Mouse (Mus musculus) hindbrain, embryonic 13.5 days (tissue): ENCODE measurements around the gene Ckap2l. TPM values are rescaled to one million over a fixed set of nuclear protein-coding genes. Genes with fewer than 3 reads are reported as not detected.
A peak's percentile ranks its signal among the peaks of the same experiment; 100 is the strongest.

Experiments
- ATAC-seq: fragments of 200-750 bp; cut with Nextera tagmentation; 2 replicates; pipeline ENCODE4 v1.8.0; 2017; ENCODE audit warnings: moderate TSS enrichment; ENCODE audit not compliant: low FRiP score
- H3K27ac ChIP-seq: fragments of 300-500 bp; sonication (generic); 2 replicates; pipeline ENCODE4 v1.5.1; 2015; ENCODE audit warnings: inconsistent platforms, mild to moderate bottlenecking, moderate library complexity
- H3K27me3 ChIP-seq: fragments of 300-500 bp; sonication (generic); 2 replicates; pipeline ENCODE4 v1.6.1; 2015; ENCODE audit warnings: mild to moderate bottlenecking, inconsistent platforms
- H3K36me3 ChIP-seq: fragments of 300-500 bp; sonication (generic); 2 replicates; pipeline ENCODE4 v1.6.1; 2015; ENCODE audit warnings: mild to moderate bottlenecking, inconsistent platforms
- H3K4me1 ChIP-seq: fragments of 300-500 bp; sonication (generic); replicated peaks from 2 replicates; pipeline ENCODE4 v1.6.1; 2015; ENCODE audit warnings: inconsistent platforms
- H3K4me2 ChIP-seq: fragments of 300-500 bp; sonication (generic); 2 replicates; pipeline ENCODE4 v1.6.1; 2015; ENCODE audit warnings: inconsistent platforms, mild to moderate bottlenecking, moderate library complexity
- H3K4me3 ChIP-seq: fragments of 300-500 bp; sonication (generic); 2 replicates; pipeline ENCODE4 v1.5.1; 2015; ENCODE audit warnings: mild to moderate bottlenecking, inconsistent platforms
- H3K9ac ChIP-seq: fragments of 300-500 bp; sonication (generic); 2 replicates; pipeline ENCODE4 v1.6.1; 2015; ENCODE audit warnings: mild to moderate bottlenecking, inconsistent platforms
- H3K9me3 ChIP-seq: fragments of 300-500 bp; sonication (generic); 2 replicates; pipeline ENCODE4 v1.6.1; 2016; ENCODE audit warnings: inconsistent platforms
- WGBS: fragments of 180-500 bp; shearing (Covaris S2); methylation state at CpG from one replicate; pipeline ENCODE4 v1.1.7; 2015; 5-methylcytosine and 5-hydroxymethylcytosine counted together
- polyA plus RNA-seq: library from polyadenylated mRNA; unstranded; fragments of >200 nt; fragmentation: Nextera tagmentation; extraction: Ambion mirVana; gene quantifications from 2 replicates; pipeline ENCODE4 v1.2.1, GENCODE M21; 2015

Ckap2l gene
- polyA plus RNA-seq, 1 experiment from 2014 or later: 10.1 TPM

DNA sequence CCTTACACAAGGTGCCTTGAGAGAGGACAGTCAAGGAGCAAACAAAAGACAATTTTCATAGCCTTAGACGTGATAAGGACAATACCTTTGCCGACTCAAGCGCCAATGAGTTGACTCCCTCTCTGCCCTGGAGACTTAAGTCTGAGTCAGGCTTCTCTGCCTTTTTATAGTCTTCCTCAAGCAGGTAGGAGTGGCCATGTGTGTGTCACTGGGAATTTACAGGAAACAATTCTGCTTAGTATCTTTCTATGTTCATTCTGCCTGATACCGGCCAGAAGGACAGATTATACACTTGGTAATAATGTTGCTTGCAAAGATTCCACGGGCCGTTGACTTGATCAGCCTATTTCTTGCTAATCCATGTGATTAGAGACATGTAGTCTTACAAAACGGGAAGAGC, 12.8 kb upstream of the Ckap2l start, which contains the start of gene Il1a:
Il1a (minus strand) TSS at position 137 of the 400 bp plus-strand sequence.
- H3K4me3 ChIP-seq: no peak within 1 kb of the TSS
- no peaks in the 10 kb centered on the region for H3K9me3 ChIP-seq
- 89% methylated on average over 7 of the region's 7 CpGs for WGBS
- no peaks in the 10 kb centered on the region for H3K27me3 ChIP-seq
- H3K4me2 ChIP-seq: no peak within 1 kb of the TSS
- H3K27ac ChIP-seq: no peak within 1 kb of the TSS
- H3K36me3 ChIP-seq: no peaks in the 10 kb centered on the region
- H3K4me1 ChIP-seq: no peaks in the 10 kb centered on the region
- H3K9ac ChIP-seq: no peak within 1 kb of the TSS
- ATAC-seq: no peak

DNA sequence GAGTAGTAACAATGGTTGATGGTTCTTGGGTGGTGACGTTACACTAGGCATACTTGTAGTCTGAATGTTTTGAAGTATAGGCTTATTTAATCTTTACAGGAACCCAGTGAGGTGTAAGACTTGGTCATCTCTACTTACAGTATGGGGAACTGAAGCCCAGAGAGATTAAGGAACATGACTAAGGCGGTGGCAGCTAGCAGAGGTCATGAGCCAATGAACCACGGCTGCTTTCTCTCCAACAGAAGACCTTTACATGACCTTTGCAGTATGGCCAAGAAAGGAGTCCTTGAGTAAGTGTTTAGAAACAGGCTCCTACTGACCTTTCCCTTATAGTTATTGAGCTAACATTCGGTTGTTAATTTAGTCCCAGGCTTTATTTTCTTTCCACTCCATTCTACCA, 9.0 kb upstream of the Ckap2l start:
- Histone ChIP-seq H3K9ac (no peak overlapping the region), H3K4me1 (no peaks in the 10 kb centered on the region), H3K27me3 (no peaks in the 10 kb centered on the region), H3K36me3 (no peaks in the 10 kb centered on the region), H3K4me3 (no peak overlapping the region), H3K9me3 (no peaks in the 10 kb centered on the region), H3K27ac (no peak overlapping the region), H3K4me2 (no peak overlapping the region)
- no peak for ATAC-seq
- 77% methylated on average over 4 of the region's 4 CpGs for WGBS

DNA sequence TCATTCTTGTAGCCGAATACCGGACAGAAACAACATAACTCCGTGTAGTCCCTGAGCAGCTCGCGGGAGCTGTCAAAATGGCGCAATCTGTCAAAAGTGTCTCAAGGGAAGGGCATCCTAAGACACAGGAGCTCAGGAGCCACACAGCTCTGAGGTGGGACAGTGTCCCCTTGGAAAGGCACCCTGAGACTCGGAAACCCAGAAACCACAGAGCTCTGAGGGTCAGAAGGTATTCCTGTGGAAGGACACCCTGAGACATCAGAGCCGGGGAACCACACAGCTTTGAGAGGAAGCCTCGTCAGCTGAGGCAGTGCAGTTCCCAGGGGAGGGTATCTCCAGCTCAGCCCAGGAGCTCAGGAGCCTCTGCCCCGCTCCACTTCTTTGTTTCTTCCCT, 574 bp upstream of the Ckap2l start:
- ATAC-seq: peak; percentile 86
- Histone ChIP-seq H3K4me2 (peak overlapping the region; percentile 77), H3K4me1 (peaks cover 15% of the 10 kb centered on the region), H3K36me3 (no peaks in the 10 kb centered on the region), H3K9me3 (no peaks in the 10 kb centered on the region), H3K27me3 (no peaks in the 10 kb centered on the region), H3K4me3 (peak overlapping the region; percentile 72), H3K9ac (peak overlapping the region; percentile 85), H3K27ac (peak overlapping the region; percentile 97)
- 3% methylated on average over 10 of the region's 10 CpGs for WGBS

DNA sequence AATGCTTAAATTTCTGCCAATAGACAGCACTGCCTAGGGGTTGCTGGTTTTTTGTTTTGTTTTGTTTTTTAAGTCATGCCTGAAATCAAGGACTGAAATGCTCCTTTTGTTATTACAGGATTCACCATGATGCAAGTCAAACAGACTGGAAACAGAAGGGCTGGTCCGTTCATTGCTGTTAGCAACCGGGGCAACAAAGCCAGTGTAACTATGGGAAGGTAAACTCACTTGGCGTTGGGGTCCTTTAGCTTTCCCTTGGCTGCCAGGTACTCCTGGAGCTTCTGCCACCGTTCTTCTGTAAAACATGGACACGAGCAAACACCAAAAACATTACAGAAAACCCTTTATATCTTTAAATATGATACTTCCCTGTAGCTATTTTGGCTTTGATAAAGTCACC, 926 bp downstream of the Ckap2l start:
- no peak for ATAC-seq
- no peaks in the 10 kb centered on the region for H3K36me3 ChIP-seq
- H3K9ac ChIP-seq: peak overlapping the region; percentile 74; the same call in 1 of the 2 replicates
- peak overlapping the region; percentile 72 for H3K4me3 ChIP-seq
- no peaks in the 10 kb centered on the region for H3K27me3 ChIP-seq
- H3K4me1 ChIP-seq: peaks cover 15% of the 10 kb centered on the region
- H3K9me3 ChIP-seq: no peaks in the 10 kb centered on the region
- WGBS: 54% methylated on average over 5 of the region's 5 CpGs
- no peak overlapping the region for H3K27ac ChIP-seq
- H3K4me2 ChIP-seq: peak overlapping the region; percentile 84

DNA sequence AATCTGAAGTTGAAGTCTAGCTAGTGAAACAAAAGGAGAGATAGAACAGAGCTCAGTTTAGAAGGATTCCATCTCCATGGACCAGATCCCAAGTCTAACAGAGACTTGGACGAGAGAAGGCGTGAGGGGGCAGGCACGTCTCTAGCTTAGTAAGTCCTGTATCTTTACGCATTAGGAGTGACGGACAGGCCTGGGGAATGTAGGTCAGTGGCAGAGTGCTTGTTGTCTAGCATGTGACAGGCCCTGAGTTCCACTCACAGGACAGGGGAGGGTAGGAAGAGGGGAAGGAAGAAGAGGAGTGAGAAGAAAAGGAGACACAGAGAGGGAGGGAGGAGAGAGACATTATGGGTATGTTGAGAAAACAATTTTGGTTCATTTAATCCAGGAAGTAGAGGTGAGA, 1.9 kb downstream of the Ckap2l start:
- Histone ChIP-seq H3K9me3 (no peaks in the 10 kb centered on the region), H3K9ac (no peak overlapping the region), H3K4me3 (no peak overlapping the region), H3K4me1 (peaks cover 15% of the 10 kb centered on the region), H3K4me2 (no peak overlapping the region), H3K36me3 (no peaks in the 10 kb centered on the region), H3K27ac (no peak overlapping the region), H3K27me3 (no peaks in the 10 kb centered on the region)
- WGBS: 98% methylated on average over 5 of the region's 5 CpGs
- ATAC-seq: no peak

DNA sequence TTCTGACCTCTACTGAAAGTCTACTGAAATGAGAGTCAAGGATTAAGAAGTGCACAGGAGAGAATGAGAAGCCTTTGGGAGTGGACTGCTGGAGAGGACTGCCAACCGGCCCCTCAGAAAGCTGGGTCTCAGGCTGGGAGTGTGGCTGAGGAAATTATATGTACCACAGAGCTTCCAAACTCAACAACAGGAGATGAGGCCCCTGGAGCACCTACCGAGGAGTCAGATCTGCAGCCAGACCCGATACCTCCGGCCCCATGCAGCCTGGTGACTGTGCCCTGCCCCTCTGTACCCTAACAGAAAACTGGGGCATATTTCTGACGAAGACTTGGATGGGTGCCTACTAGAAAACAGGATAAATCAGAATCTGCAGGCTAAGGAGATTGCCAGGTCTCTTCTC, 23.2 kb downstream of the Ckap2l start:
- no peak overlapping the region for H3K4me3 ChIP-seq
- H3K4me1 ChIP-seq: no peaks in the 10 kb centered on the region
- H3K27ac ChIP-seq: no peak overlapping the region
- no peak overlapping the region for H3K4me2 ChIP-seq
- no peaks in the 10 kb centered on the region for H3K27me3 ChIP-seq
- H3K36me3 ChIP-seq: peaks cover 41% of the 10 kb centered on the region
- no peaks in the 10 kb centered on the region for H3K9me3 ChIP-seq
- ATAC-seq: no peak
- 95% methylated on average over 5 of the region's 5 CpGs for WGBS
- no peak overlapping the region for H3K9ac ChIP-seq

DNA sequence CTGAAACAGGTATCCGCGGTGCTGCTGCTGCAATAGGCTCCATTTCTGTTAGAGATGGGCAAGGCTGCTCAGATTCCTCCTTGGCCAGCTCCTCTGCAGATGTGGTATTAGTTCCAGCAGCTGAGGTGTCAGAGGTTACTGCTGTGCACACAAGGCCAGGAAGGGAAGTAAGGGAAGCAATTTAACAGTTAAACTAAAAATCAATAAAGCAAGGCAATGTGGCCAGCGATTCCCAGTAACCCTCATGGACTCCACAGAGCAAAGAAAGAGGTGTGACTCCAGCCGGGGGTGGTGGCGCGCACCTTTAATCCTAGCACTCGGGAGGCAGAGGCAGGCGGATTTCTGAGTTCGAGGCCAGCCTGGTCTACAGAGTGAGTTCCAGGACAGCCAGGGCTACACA, 26.4 kb downstream of the Ckap2l start:
- no peak overlapping the region for H3K4me2 ChIP-seq
- H3K27ac ChIP-seq: no peak overlapping the region
- H3K27me3 ChIP-seq: no peaks in the 10 kb centered on the region
- no peak overlapping the region for H3K4me3 ChIP-seq
- WGBS: 93% methylated on average over 9 of the region's 9 CpGs
- H3K9ac ChIP-seq: no peak overlapping the region
- no peaks in the 10 kb centered on the region for H3K4me1 ChIP-seq
- ATAC-seq: no peak
- peaks cover 56% of the 10 kb centered on the region for H3K36me3 ChIP-seq
- H3K9me3 ChIP-seq: no peaks in the 10 kb centered on the region

DNA sequence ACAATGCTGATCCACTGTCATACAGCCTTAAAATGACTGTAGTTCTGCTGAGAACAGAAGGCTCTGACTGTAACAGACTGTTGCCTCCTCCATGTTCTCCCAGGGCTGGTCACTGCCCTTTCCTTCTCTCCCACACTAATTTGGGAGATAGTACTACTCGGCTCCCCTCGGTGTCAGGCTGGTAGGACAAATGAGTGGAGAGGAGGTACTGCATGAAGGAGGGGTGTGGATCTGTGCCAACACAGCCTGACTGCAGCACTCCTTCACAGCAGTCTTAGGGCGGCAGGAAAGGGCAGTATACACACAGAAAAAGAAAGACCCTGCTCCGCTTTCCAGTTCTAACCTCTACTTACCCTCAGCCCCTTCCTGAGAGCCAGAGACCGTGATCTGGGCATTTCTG, 27.0 kb downstream of the Ckap2l start:
- 94% methylated on average over 5 of the region's 5 CpGs for WGBS
- Histone ChIP-seq H3K4me1 (no peaks in the 10 kb centered on the region), H3K36me3 (peaks cover 56% of the 10 kb centered on the region), H3K4me2 (no peak overlapping the region), H3K4me3 (no peak overlapping the region), H3K27me3 (no peaks in the 10 kb centered on the region), H3K27ac (no peak overlapping the region), H3K9me3 (no peaks in the 10 kb centered on the region), H3K9ac (no peak overlapping the region)
- no peak for ATAC-seq

DNA sequence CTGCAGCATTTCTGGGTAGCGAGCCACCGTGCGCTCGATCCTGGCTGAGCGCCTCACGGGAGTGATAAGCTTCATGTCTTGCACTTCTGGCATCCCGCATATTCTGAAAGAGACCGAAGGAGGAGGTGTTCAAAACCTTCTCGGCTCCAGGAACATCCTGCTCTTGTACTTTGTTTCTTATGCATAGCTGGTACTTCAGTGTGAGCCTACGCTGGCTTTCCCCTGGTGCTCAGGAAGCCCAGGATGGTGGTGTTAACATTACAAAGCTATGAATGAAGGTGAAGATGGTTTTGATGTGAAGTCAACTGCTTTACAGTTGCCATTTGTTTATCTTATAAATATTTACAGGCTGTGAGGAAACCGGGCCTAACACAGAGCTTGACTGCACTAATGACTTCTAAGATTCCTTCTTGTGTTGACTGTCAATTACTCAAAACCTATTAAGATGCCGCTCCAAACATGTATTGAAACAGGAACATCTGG, 27.8 kb downstream of the Ckap2l start:
- Histone ChIP-seq H3K4me1 (no peaks in the 10 kb centered on the region), H3K4me3 (no peak overlapping the region), H3K27me3 (no peaks in the 10 kb centered on the region), H3K36me3 (peaks cover 52% of the 10 kb centered on the region), H3K4me2 (no peak overlapping the region), H3K9ac (no peak overlapping the region), H3K27ac (no peak overlapping the region), H3K9me3 (no peaks in the 10 kb centered on the region)
- WGBS: 95% methylated on average over 12 of the region's 12 CpGs
- no peak for ATAC-seq

DNA sequence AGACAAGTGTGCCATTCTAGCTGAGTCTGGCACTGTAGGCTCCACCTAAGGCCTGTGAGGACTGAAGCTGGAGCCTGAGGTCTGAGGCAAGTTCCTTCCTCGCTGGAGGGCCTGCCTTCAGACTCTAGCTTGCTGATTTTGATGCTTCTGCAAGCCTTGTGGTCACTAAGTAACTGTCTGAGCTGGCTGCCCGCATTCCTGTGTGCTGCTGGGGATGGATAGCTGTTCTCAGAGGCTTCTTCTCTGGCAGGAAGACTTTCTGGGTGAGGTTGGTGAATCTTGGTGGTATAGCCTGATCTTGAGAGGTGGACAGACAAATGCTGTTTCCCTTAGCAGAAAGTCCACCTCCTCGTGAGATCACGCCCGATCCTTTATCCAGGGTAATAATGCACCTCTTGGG, 29.3 kb downstream of the Ckap2l start:
- Histone ChIP-seq H3K4me3 (no peak overlapping the region), H3K36me3 (peaks cover 46% of the 10 kb centered on the region), H3K27me3 (no peaks in the 10 kb centered on the region), H3K27ac (no peak overlapping the region), H3K4me2 (no peak overlapping the region), H3K9me3 (no peaks in the 10 kb centered on the region), H3K4me1 (no peaks in the 10 kb centered on the region), H3K9ac (no peak overlapping the region)
- ATAC-seq: no peak
- WGBS: 95% methylated on average over 5 of the region's 5 CpGs

DNA sequence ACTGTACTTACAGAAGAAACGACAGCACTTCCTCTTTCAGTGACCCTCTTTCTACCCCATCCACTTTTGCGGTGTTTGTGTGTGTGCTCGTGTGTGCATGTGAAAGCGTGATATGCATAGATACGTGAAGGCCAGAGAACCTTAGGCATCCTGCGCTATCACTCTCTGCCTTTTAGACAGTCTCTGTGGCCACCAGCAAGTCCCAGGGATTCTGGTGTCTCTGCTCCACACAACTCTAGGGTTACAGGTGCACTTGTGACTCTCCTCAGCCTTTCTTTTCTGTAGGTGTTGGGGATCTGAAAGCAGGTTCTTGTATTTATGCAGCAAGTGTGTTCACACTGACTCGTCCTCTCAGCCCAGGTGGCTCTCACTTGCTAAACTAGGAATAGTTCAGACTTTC, 31.7 kb downstream of the Ckap2l start:
- Histone ChIP-seq H3K27me3 (no peaks in the 10 kb centered on the region), H3K4me3 (no peak overlapping the region), H3K4me1 (no peaks in the 10 kb centered on the region), H3K9me3 (no peaks in the 10 kb centered on the region), H3K4me2 (no peak overlapping the region), H3K9ac (no peak overlapping the region), H3K36me3 (peaks cover 36% of the 10 kb centered on the region), H3K27ac (no peak overlapping the region)
- WGBS: 94% methylated on average over 7 of the region's 7 CpGs
- ATAC-seq: no peak

DNA sequence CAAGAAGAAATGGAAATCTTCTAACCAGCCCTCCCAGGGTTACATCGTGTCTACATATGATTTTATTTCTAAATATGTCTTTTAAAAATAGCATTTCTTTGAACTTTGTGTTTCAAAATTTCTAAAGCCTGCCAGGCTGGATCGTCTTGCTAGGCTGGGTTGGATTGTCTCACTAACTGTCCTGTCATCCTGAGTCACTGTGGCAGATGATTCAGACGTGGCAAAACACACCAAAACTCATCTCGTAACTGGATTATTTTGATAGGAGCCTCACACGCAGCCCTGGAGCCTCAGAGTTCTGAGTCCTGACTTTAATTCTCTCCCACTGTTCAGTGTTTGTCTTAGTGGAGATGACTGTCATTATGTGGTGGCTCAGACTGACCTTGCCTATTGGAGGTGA, 33.9 kb downstream of the Ckap2l start:
- no peak for ATAC-seq
- no peaks in the 10 kb centered on the region for H3K9me3 ChIP-seq
- H3K4me3 ChIP-seq: no peak overlapping the region
- H3K4me2 ChIP-seq: no peak overlapping the region
- H3K4me1 ChIP-seq: peaks cover 4% of the 10 kb centered on the region; the same call in 1 of the 2 replicates
- H3K36me3 ChIP-seq: peaks cover 15% of the 10 kb centered on the region; the same call in 1 of the 2 replicates
- H3K27me3 ChIP-seq: no peaks in the 10 kb centered on the region
- no peak overlapping the region for H3K27ac ChIP-seq
- no peak overlapping the region for H3K9ac ChIP-seq
- 78% methylated on average over 5 of the region's 5 CpGs for WGBS

DNA sequence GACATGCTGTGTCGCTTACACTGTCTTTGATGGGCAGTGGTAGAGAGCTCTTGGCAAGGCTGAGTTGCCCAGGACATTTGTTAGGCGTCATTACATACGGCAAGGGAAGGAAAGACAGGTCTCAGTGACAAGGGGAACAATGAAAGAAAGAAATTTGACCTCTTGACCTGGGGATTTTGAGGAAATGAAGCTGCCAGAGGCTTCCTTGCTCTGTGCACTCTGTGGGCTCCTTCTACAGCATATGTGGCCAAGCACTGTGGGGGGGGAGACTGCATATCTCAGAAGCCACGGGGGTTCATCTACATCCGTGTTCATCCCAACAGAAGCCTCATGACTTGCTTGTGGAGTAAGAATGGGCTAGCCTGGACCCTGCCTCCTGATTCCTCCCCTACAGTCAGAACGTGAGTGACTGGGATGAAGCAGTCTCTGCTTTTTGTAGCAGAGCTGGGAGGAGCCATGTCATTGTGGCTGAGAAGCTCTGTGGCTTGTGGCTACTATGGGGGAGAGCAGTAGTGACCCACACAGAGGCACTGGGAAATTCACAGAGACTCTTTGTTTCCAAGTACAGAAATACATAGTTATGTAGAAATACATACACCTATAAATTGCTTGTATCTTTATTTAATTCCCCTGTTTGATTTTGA, 35.7 kb downstream of the Ckap2l start:
- Histone ChIP-seq H3K4me1 (peaks cover 4% of the 10 kb centered on the region; the same call in 1 of the 2 replicates), H3K9ac (no peak overlapping the region; the same call in 1 of the 2 replicates), H3K27ac (no peak overlapping the region), H3K36me3 (no peaks in the 10 kb centered on the region; the same call in 1 of the 2 replicates), H3K9me3 (no peaks in the 10 kb centered on the region), H3K4me3 (no peak overlapping the region), H3K4me2 (no peak overlapping the region), H3K27me3 (no peaks in the 10 kb centered on the region)
- WGBS: 45% methylated on average over 6 of the region's 6 CpGs
- ATAC-seq: no peak
